Mouse (Mus musculus): ENCODE data around the gene Gje1. TPM values are rescaled to one million over a fixed set of nuclear protein-coding genes. Genes with fewer than 3 reads are reported as not detected.

The Gje1 gene
- polyA plus RNA-seq, 1 experiment from 2014 or later, result not detected

GRCm38 (mm10) chr10:14690349-14690748, 27.7 kb downstream of the Gje1 start:
- H3K9me3 ChIP-seq (ENCODE audit: control insufficient read depth, low read length), result no peaks in the 10 kb centered on the region
- H3K27me3 ChIP-seq (ENCODE audit: control insufficient read depth, insufficient read depth, low read length), result no peaks in the 10 kb centered on the region
- WGBS, result 69% methylated on average over 3 of the region's 3 CpGs
- H3K4me2 ChIP-seq (replicated peaks; ENCODE audit: low read depth, low read length), result no peak overlapping the region
- ATAC-seq (ENCODE audit: low FRiP score) (no peak), DNase-seq (ENCODE audit: low spot score) (no peak)
- no peaks in the 10 kb centered on the region for H3K4me1 ChIP-seq (replicated peaks; ENCODE audit: control insufficient read depth, insufficient read depth, low read length)
- H3K27ac ChIP-seq (ENCODE audit: low read depth, low read length), result no peak overlapping the region
- no peaks in the 10 kb centered on the region for H3K36me3 ChIP-seq (ENCODE audit: control insufficient read depth, insufficient read depth, low read length)
- no peak overlapping the region for H3K4me3 ChIP-seq (ENCODE audit: low read depth, low read length)
- no peak overlapping the region for H3K9ac ChIP-seq (ENCODE audit: low read depth, low read length)

- no peaks in the 10 kb centered on the region for H3K36me3 ChIP-seq (ENCODE audit: control insufficient read depth, insufficient read depth, low read length)
- no peaks in the 10 kb centered on the region for H3K27me3 ChIP-seq (ENCODE audit: control insufficient read depth, insufficient read depth, low read length)
- WGBS, result 96% methylated on average over 6 of the region's 6 CpGs
- no peak overlapping the region for H3K4me3 ChIP-seq (ENCODE audit: low read depth, low read length)
- no peak overlapping the region for H3K9ac ChIP-seq (ENCODE audit: low read depth, low read length)
- no peak overlapping the region for H3K4me2 ChIP-seq (replicated peaks; ENCODE audit: low read depth, low read length)
- ATAC-seq (ENCODE audit: low FRiP score), result no peak
- no peaks in the 10 kb centered on the region for H3K9me3 ChIP-seq (ENCODE audit: control insufficient read depth, low read length)
- H3K4me1 ChIP-seq (replicated peaks; ENCODE audit: control insufficient read depth, insufficient read depth, low read length), result no peaks in the 10 kb centered on the region
- H3K27ac ChIP-seq (ENCODE audit: low read depth, low read length), result no peak overlapping the region
- DNase-seq (ENCODE audit: low spot score), result no peak
These were observed 29.1 kb downstream of the Gje1 start for GRCm38 (mm10) chr10:14688785-14689442.

GRCm38 (mm10) chr10:14685663-14686062, 32.4 kb downstream of the Gje1 start:
- no peaks in the 10 kb centered on the region for H3K4me1 ChIP-seq (replicated peaks; ENCODE audit: control insufficient read depth, insufficient read depth, low read length)
- H3K4me3 ChIP-seq (ENCODE audit: low read depth, low read length), result no peak overlapping the region
- no peak overlapping the region for H3K27ac ChIP-seq (ENCODE audit: low read depth, low read length)
- no peak overlapping the region for H3K9ac ChIP-seq (ENCODE audit: low read depth, low read length)
- H3K4me2 ChIP-seq (replicated peaks; ENCODE audit: low read depth, low read length), result no peak overlapping the region
- WGBS, result 98% methylated on average over 1 of the region's 1 CpGs
- H3K9me3 ChIP-seq (ENCODE audit: control insufficient read depth, low read length), result no peaks in the 10 kb centered on the region
- DNase-seq (ENCODE audit: low spot score) (no peak), ATAC-seq (ENCODE audit: low FRiP score) (no peak)
- no peaks in the 10 kb centered on the region for H3K27me3 ChIP-seq (ENCODE audit: control insufficient read depth, insufficient read depth, low read length)
- H3K36me3 ChIP-seq (ENCODE audit: control insufficient read depth, insufficient read depth, low read length), result no peaks in the 10 kb centered on the region

GRCm38 (mm10) chr10:14666147-14666546, 51.9 kb downstream of the Gje1 start:
- no peak for ATAC-seq (ENCODE audit: low FRiP score)
- H3K36me3 ChIP-seq (ENCODE audit: control insufficient read depth, insufficient read depth, low read length), result 0 out of 2 replicates have a peak, but pooled peaks cover 5% of the 10 kb centered on the region
- H3K9me3 ChIP-seq (ENCODE audit: control insufficient read depth, low read length), result no peaks in the 10 kb centered on the region
- no peak overlapping the region for H3K27ac ChIP-seq (ENCODE audit: low read depth, low read length)
- H3K4me2 ChIP-seq (replicated peaks; ENCODE audit: low read depth, low read length), result no peak overlapping the region
- H3K9ac ChIP-seq (ENCODE audit: low read depth, low read length), result no peak overlapping the region
- no peaks in the 10 kb centered on the region for H3K4me1 ChIP-seq (replicated peaks; ENCODE audit: control insufficient read depth, insufficient read depth, low read length)
- no peak overlapping the region for H3K4me3 ChIP-seq (ENCODE audit: low read depth, low read length)
- DNase-seq (ENCODE audit: low spot score), result no peak
- H3K27me3 ChIP-seq (ENCODE audit: control insufficient read depth, insufficient read depth, low read length), result no peaks in the 10 kb centered on the region
- 92% methylated on average over 2 of the region's 2 CpGs for WGBS

Other genes starting within 250 kb of the Gje1 start
- 2.2 and 3.0 TPM in 2 replicates for gene Adgrg6, start 172.6 kb downstream of the Gje1 start, polyA plus RNA-seq (2014; fragmentation: Nextera tagmentation; extraction: Ambion mirVana)
- 236 and 245 TPM in 2 replicates for gene Vta1, start 12.7 kb downstream of the Gje1 start, polyA plus RNA-seq (2014; fragmentation: Nextera tagmentation; extraction: Ambion mirVana)
- 0.56 and 0.77 TPM in 2 replicates for gene Nmbr, start 12.6 kb downstream of the Gje1 start, polyA plus RNA-seq (2014; fragmentation: Nextera tagmentation; extraction: Ambion mirVana)